In the genomic region with DNA sequence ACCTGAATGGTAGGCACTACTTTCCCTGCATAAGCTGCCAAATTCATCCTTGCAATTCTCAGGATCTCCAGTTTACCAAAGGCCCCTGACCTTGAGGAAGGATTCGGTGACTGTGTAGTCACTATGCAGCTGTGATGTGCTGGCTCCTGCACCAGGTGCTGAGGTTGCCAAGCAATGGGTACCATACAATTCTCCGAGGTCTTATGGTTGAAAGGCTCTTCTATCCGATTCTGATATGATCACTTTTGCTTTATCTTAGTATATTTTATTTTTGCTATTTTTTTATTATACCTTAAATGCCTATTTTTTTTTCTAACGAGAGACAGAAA, we compare ENCODE assay signal across 16 mouse cellular contexts. TPM values are rescaled to one million over a fixed set of nuclear protein-coding genes. Genes with fewer than 3 reads are reported as not detected.
DNase-seq lines count a peak whose midpoint lies in the region; ATAC-seq and TF ChIP-seq lines count a peak whose summit lies in the region.
"Had no signal": no experiment of that assay in that cellular context is flagged by ENCODE, and none has a peak within 500 bp of the region (broad histone marks: within the 10 kb centered on the region; RNA-seq: fewer than 3 reads in every experiment).

No protein-coding gene starts in this region.

- H3K4me2 ChIP-seq in forebrain, embryonic 14.5 days (ENCODE audit: low read length): no peak overlapping the region
- no peak overlapping the region for H3K4me2 ChIP-seq in forebrain, embryonic 16.5 days (ENCODE audit: low read length)
- no peak overlapping the region for H3K4me2 ChIP-seq in limb, embryonic 15.5 days
- H3K4me2 ChIP-seq: embryonic facial prominence, embryonic 15.5 days; forebrain, embryonic 12.5 days; heart, embryonic 15.5 days; neural tube, embryonic 13.5 days had no signal

- H3K9me3 ChIP-seq in forebrain, embryonic 14.5 days (replicated peaks; ENCODE audit: control insufficient read depth, low read length): no peaks in the 10 kb centered on the region
- no peaks in the 10 kb centered on the region for H3K9me3 ChIP-seq in forebrain, embryonic 16.5 days (ENCODE audit: control insufficient read depth, low read length)
- no peaks in the 10 kb centered on the region for H3K9me3 ChIP-seq in limb, embryonic 15.5 days
- H3K9me3 ChIP-seq: embryonic facial prominence, embryonic 15.5 days; forebrain, embryonic 12.5 days; heart, embryonic 10.5 days; heart, embryonic 15.5 days; neural tube, embryonic 13.5 days had no signal

- H3K36me3 ChIP-seq in forebrain, embryonic 14.5 days (ENCODE audit: control insufficient read depth, insufficient read depth, low read length): no peaks in the 10 kb centered on the region
- no peaks in the 10 kb centered on the region for H3K36me3 ChIP-seq in forebrain, embryonic 16.5 days (ENCODE audit: control insufficient read depth, insufficient read depth)
- H3K36me3 ChIP-seq in limb, embryonic 15.5 days: no peaks in the 10 kb centered on the region
- H3K36me3 ChIP-seq: embryonic facial prominence, embryonic 15.5 days; forebrain, embryonic 12.5 days; heart, embryonic 10.5 days; heart, embryonic 15.5 days; neural tube, embryonic 13.5 days had no signal

- no peak overlapping the region for H3K27ac ChIP-seq in forebrain, embryonic 14.5 days (ENCODE audit: low read depth, low read length)
- H3K27ac ChIP-seq in forebrain, embryonic 16.5 days (ENCODE audit: low read length): no peak overlapping the region
- peak overlapping the region; percentile 2; the same call in 1 of the 2 replicates for H3K27ac ChIP-seq in layer of hippocampus, adult 2 months
- 0 out of 2 replicates have a peak overlapping the region, but pooled peaks have one; percentile 2 for H3K27ac ChIP-seq in limb, embryonic 15.5 days
- H3K27ac ChIP-seq: embryonic facial prominence, embryonic 15.5 days; forebrain, embryonic 12.5 days; heart, embryonic 10.5 days; heart, embryonic 15.5 days; liver, embryonic 14.5 days; macrophage; neural tube, embryonic 13.5 days had no signal

- no peak overlapping the region for H3K4me3 ChIP-seq in forebrain, embryonic 14.5 days (ENCODE audit: low read depth, low read length)
- no peak overlapping the region for H3K4me3 ChIP-seq in forebrain, embryonic 16.5 days (replicated peaks; ENCODE audit: low read length)
- H3K4me3 ChIP-seq in layer of hippocampus, adult 2 months: no peak overlapping the region
- no peak overlapping the region for H3K4me3 ChIP-seq in limb, embryonic 15.5 days
- H3K4me3 ChIP-seq: embryonic facial prominence, embryonic 15.5 days; forebrain, embryonic 12.5 days; heart, embryonic 10.5 days; heart, embryonic 15.5 days; neural tube, embryonic 13.5 days had no signal

- H3K27me3 ChIP-seq in forebrain, embryonic 14.5 days (replicated peaks; ENCODE audit: control insufficient read depth, insufficient read depth, low read length): no peaks in the 10 kb centered on the region
- H3K27me3 ChIP-seq in forebrain, embryonic 16.5 days (replicated peaks; ENCODE audit: control insufficient read depth, insufficient read depth, low read length): no peaks in the 10 kb centered on the region
- H3K27me3 ChIP-seq in limb, embryonic 15.5 days: no peaks in the 10 kb centered on the region
- H3K27me3 ChIP-seq: embryonic facial prominence, embryonic 15.5 days; forebrain, embryonic 12.5 days; heart, embryonic 15.5 days; neural tube, embryonic 13.5 days had no signal

- no peak for DNase-seq in forebrain, embryonic 14.5 days (ENCODE audit: low spot score)
- DNase-seq in layer of hippocampus, adult 2 months (ENCODE audit: low spot score in 2 of 2): no peak
- DNase-seq in layer of hippocampus, adult 18-20 months (ENCODE audit: low spot score in 2 of 2): no peak
- DNase-seq in MN1 (ENCODE audit: low spot score): peak; percentile 55
- DNase-seq in frontal cortex, postnatal 25 days (ENCODE audit: low spot score in 2 of 2): no peak
- no peak for DNase-seq in left cerebral cortex, postnatal 4 days
- DNase-seq: liver had no signal

- WGBS in forebrain, embryonic 14.5 days: 85% methylated on average over 4 of the region's 4 CpGs
- 84% methylated on average over 4 of the region's 4 CpGs for WGBS in forebrain, embryonic 16.5 days
- 86% methylated on average over 4 of the region's 4 CpGs for WGBS in limb, embryonic 15.5 days

- intact Hi-C loops in left cerebral cortex, postnatal 4 days (cut with DNase I): no loop called here

- no peak overlapping the region for H3K9ac ChIP-seq in forebrain, embryonic 14.5 days (ENCODE audit: low read length)
- H3K9ac ChIP-seq in forebrain, embryonic 16.5 days (replicated peaks; ENCODE audit: low read depth, low read length): no peak overlapping the region
- H3K9ac ChIP-seq in limb, embryonic 15.5 days: no peak overlapping the region
- H3K9ac ChIP-seq: embryonic facial prominence, embryonic 15.5 days; forebrain, embryonic 12.5 days; heart, embryonic 15.5 days; liver, embryonic 14.5 days; neural tube, embryonic 13.5 days had no signal

- no peak for TF ChIP-seq CTCF in layer of hippocampus, adult 2 months (conservative IDR thresholded peaks at IDR 0.05)

- peak; percentile 29; the same call in 1 of the 2 replicates for ATAC-seq in forebrain, embryonic 14.5 days
- no peak for ATAC-seq in forebrain, embryonic 16.5 days
- ATAC-seq in limb, embryonic 15.5 days (ENCODE audit: insufficient number of reproducible peaks, low FRiP score, low TSS enrichment, low read depth): no peak

- 0 out of 2 replicates have a peak, but pooled peaks cover 4% of the 10 kb centered on the region for H3K4me1 ChIP-seq in forebrain, embryonic 14.5 days (ENCODE audit: control insufficient read depth, insufficient read depth, low read length)
- peaks cover 4% of the 10 kb centered on the region; the same call in 1 of the 2 replicates for H3K4me1 ChIP-seq in forebrain, embryonic 16.5 days (replicated peaks; ENCODE audit: control insufficient read depth, insufficient read depth, low read length)
- peaks cover 9% of the 10 kb centered on the region for H3K4me1 ChIP-seq in limb, embryonic 15.5 days
- H3K4me1 ChIP-seq: heart, embryonic 10.5 days had no signal

RNA-seq across cellular contexts. Expression of gene Rhob, which starts 11.2 kb away (rescaled TPM):
- 74.4 and 94.6 TPM in 2 replicates for polyA plus RNA-seq in forebrain, embryonic 14.5 days (2014; fragmentation: Nextera tagmentation; extraction: Ambion mirVana)
- polyA plus RNA-seq in forebrain, embryonic 16.5 days (2015; fragmentation: Nextera tagmentation; extraction: Ambion mirVana): 70.3 and 74.9 TPM in 2 replicates
- 100 to 1,000 TPM; 359 to 361 TPM for total RNA-seq in layer of hippocampus, adult 2 months (2021)
- total RNA-seq in layer of hippocampus, adult 18-20 months (2021): 100 to 1,000 TPM; 360 to 385 TPM
- 54.1 and 60.5 TPM in 2 replicates for polyA plus RNA-seq in limb, embryonic 15.5 days (2015; fragmentation: Nextera tagmentation; extraction: Ambion mirVana)
- 100 to 1,000 TPM; 220 to 231 TPM for total RNA-seq in left cerebral cortex, postnatal 4 days (2021)

Comparison
In these comparisons a context has a peak if more than half of its experiments do, and no peak if none do; other contexts are left out.
1. H3K27ac ChIP-seq: peak in layer of hippocampus, adult 2 months (single experiment) and limb, embryonic 15.5 days (single experiment); none in forebrain, embryonic 14.5 days (single experiment) and forebrain, embryonic 16.5 days (single experiment).